Mouse (Mus musculus): ENCODE measurements around the gene Hypk. TPM values are rescaled to one million over a fixed set of nuclear protein-coding genes. Genes with fewer than 3 reads are reported as not detected.
"Not testable (repeated sequence)": the region's sequence is repeated elsewhere in the genome, so short reads cannot be mapped to it uniquely, and the experiment has no call there.

The Hypk gene
- polyA plus RNA-seq, 1 experiment from 2014 or later, result 172 TPM

DNA sequence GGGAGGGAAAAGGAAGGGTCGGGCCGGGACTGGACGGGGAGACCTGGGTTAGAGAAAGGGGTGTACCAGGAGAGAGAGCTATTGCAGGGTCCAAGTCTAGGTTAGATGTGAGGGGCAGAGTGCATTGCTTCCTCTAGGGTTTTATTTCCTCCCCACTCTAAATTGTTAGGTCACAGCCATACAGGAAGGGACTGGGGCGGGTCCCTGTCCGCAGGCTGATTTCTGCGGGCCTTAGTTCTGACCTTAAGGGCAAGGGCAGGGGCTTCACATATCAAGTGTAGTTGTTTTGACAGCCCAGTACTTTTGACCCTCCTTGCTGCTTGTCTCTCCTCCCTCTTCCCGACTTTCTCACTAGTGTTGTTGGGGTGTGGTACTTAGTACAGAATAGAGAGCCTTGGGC lies 3.0 kb upstream of the Hypk start:
- no peak for DNase-seq (ENCODE audit: low spot score)
- no peaks in the 10 kb centered on the region for H3K27me3 ChIP-seq (ENCODE audit: low read depth, poor library complexity, severe bottlenecking)
- H3K4me1 ChIP-seq, result peaks cover 26% of the 10 kb centered on the region
- H3K9me3 ChIP-seq (replicated peaks), result no peaks in the 10 kb centered on the region
- peak overlapping the region; percentile 100 for H3K4me3 ChIP-seq
- H3K27ac ChIP-seq, result peak overlapping the region; percentile 95
- 4% methylated on average over 7 of the region's 7 CpGs for whole genome bisulfite sequencing
- peaks cover 48% of the 10 kb centered on the region for H3K36me3 ChIP-seq

DNA sequence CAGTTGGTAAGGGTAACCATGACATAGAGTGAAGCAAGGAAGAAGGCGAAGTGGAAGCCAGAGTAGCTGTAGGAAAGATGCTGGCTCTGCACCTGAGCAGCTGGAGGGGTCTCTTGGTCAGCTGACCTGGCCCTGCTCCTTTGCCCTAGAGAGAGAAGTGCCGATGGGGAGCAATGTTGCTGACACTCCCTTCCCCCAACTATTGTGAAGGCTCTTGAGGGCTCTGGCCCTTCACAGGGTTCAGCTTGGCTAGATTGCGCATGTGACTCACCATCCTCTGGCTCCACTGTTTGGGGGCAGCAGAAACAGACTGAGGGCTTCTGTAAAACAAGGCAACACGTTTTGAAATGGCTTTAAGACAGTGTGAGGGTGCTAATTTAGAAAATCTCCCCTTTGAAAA lies 729 bp upstream of the Hypk start:
- Histone ChIP-seq H3K4me1 (peaks cover 33% of the 10 kb centered on the region), H3K27ac (no peak overlapping the region), H3K27me3 (ENCODE audit: low read depth, poor library complexity, severe bottlenecking) (no peaks in the 10 kb centered on the region), H3K36me3 (peaks cover 53% of the 10 kb centered on the region), H3K9me3 (replicated peaks) (no peaks in the 10 kb centered on the region), H3K4me3 (no peak overlapping the region)
- no peak for DNase-seq (ENCODE audit: low spot score)
- 90% methylated on average over 4 of the region's 4 CpGs for WGBS

DNA sequence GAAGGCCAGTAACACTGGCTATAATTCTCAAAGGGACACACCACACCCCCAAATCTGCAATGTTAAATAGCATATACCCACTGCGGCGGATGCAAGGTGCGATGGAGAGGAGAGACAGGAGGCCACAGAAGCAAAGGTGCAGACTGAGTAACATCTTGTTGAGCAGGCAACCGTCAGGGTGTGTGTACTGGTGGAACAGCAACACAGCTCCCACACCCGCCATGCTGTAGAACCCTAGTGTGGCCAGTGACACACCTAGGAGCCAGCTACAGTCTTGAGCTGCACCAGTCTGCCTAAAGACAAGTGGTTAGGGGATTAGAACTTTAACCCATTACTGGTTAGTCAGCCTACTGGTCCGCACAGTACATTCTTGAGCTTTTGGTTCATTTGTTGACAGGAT lies 827 bp downstream of the Hypk start:
- 87% methylated on average over 6 of the region's 6 CpGs for WGBS
- no peak for DNase-seq (ENCODE audit: low spot score)
- Histone ChIP-seq H3K36me3 (peaks cover 60% of the 10 kb centered on the region), H3K27me3 (ENCODE audit: low read depth, poor library complexity, severe bottlenecking) (no peaks in the 10 kb centered on the region), H3K4me1 (peaks cover 27% of the 10 kb centered on the region), H3K4me3 (no peak overlapping the region), H3K9me3 (replicated peaks) (no peaks in the 10 kb centered on the region), H3K27ac (no peak overlapping the region)

DNA sequence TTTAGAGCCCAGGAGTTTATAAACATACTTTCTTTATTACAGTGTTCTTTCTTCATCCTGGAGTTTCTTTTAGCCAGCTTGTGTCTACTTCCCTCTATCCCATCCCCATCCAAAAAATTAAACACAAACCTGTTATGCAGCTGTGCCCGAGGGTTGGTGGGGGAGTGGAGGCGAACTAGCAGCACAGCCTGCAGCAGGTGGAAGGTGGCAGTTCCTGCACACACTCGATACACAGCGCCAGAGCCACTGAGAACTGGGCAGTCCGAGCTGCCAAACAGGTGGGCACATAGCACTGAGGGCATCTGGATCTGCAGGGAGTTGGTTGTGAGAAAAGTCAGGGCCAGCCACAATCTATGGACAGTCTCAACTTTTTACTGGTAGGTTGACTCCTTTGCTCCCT lies 2.4 kb downstream of the Hypk start:
- no peaks in the 10 kb centered on the region for H3K27me3 ChIP-seq (ENCODE audit: low read depth, poor library complexity, severe bottlenecking)
- H3K4me3 ChIP-seq, result no peak overlapping the region
- H3K36me3 ChIP-seq, result peaks cover 69% of the 10 kb centered on the region
- DNase-seq (ENCODE audit: low spot score), result no peak
- no peaks in the 10 kb centered on the region for H3K9me3 ChIP-seq (replicated peaks)
- 79% methylated on average over 5 of the region's 5 CpGs for WGBS
- peaks cover 22% of the 10 kb centered on the region for H3K4me1 ChIP-seq
- H3K27ac ChIP-seq, result no peak overlapping the region

DNA sequence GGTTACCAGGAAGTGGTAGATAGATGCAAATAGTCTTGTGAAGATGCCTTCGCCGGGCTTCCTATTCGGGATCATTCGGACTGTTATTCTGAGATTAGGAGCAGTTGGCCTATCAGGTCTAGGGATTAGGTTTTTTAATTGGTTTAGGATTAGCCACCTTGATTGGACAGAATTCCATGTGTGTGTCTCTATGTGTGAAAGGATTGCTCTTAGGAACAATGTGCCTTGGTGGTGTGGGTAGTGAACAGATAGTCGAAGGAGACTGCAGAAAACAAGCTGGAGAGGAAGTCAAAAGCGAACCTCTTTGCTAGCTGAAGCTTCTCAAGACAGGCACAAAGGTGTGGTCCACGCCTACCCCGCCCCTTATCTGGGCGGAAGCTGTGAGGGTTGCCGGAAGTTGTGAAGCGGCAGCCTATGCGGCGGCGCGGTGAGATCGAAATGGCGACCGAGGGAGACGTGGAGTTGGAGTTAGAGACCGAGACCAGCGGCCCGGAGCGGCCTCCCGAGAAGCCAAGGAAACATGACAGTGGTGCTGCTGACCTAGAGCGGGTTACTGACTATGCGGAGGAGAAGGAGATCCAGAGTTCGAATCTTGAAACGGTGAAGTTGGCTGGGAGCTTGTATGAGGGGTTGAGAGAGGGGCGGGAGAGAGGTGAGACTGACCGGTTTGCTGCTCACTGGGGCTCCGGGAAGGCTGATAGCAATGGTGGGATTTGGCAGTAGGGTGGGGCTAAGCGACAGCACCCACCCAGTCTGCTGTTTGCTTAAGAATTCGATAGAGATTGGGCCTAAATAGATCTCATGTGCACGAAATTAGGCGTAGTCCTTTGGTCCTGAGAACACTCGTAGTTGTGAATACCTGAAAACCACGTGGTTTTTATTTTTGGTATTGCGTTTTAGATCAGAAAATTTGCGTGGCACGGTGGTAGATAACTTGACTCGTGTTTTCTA lies 3.9 kb downstream of the Hypk start, which contains the start of gene Serinc4:
Gene Serinc4 (minus strand): TSS at position 90 of the 951 bp plus-strand sequence.
- no peaks in the 10 kb centered on the region for H3K27me3 ChIP-seq (ENCODE audit: low read depth, poor library complexity, severe bottlenecking)
- peak within 1 kb of the TSS; percentile 90 for H3K4me3 ChIP-seq
- WGBS, result 5% methylated on average over 41 of the region's 41 CpGs
- no peaks in the 10 kb centered on the region for H3K9me3 ChIP-seq (replicated peaks)
- peak; percentile 90 for DNase-seq (ENCODE audit: low spot score)
- peak within 1 kb of the TSS; percentile 89 for H3K27ac ChIP-seq
- peaks cover 66% of the 10 kb centered on the region for H3K36me3 ChIP-seq
- H3K4me1 ChIP-seq, result peaks cover 17% of the 10 kb centered on the region

DNA sequence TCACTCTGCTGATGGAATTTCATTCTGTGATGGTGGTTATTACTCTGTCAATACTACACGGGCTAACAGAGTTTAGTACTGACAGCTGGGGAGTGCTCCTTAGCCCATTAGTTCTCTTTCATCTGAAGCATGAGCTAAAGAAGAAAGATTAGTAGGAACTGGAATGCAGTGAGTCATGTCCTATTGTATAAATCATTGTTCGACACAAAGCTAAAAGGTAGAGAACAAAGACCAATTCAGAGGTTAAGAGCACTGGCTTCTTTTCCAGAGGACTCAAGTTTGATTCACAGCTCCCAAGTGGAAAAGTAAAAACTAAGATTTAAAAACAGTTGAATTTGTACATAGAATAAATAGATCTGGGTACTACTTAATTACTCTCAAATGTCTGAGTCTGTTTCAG lies 7.0 kb downstream of the Hypk start:
- no peak overlapping the region for H3K4me3 ChIP-seq
- no peaks in the 10 kb centered on the region for H3K9me3 ChIP-seq (replicated peaks)
- no peaks in the 10 kb centered on the region for H3K27me3 ChIP-seq (ENCODE audit: low read depth, poor library complexity, severe bottlenecking)
- H3K36me3 ChIP-seq, result peaks cover 39% of the 10 kb centered on the region
- DNase-seq (ENCODE audit: low spot score), result no peak
- peaks cover 13% of the 10 kb centered on the region for H3K4me1 ChIP-seq
- 69% methylated on average over 2 of the region's 2 CpGs for WGBS
- H3K27ac ChIP-seq, result no peak overlapping the region

DNA sequence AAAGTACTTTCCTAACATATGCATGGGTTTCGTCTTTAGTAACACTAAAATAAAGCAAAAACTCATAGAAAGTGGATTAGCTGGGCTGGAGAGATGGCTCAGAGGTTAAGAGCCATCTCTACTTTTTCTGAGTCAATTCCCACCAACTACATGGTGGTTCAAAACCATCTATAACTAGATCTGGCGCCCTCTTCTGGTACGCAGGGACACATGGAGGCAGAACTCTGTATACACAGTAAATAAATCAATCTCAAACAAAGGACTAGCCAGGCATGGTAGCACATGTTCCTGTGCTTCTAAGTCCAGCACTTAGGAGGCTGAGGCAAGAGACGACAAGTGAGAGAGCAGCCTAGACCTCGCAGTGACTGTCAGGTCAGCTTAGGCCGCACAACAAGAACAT lies 15.9 kb downstream of the Hypk start:
- H3K4me3 ChIP-seq; DNase-seq (ENCODE audit: low spot score); H3K9me3 ChIP-seq (replicated peaks); H3K4me1 ChIP-seq; H3K27ac ChIP-seq; H3K27me3 ChIP-seq (ENCODE audit: low read depth, poor library complexity, severe bottlenecking): not testable (repeated sequence)
- H3K36me3 ChIP-seq, result peaks cover 16% of the 10 kb centered on the region
- 73% methylated on average over 4 of the region's 6 CpGs for WGBS

DNA sequence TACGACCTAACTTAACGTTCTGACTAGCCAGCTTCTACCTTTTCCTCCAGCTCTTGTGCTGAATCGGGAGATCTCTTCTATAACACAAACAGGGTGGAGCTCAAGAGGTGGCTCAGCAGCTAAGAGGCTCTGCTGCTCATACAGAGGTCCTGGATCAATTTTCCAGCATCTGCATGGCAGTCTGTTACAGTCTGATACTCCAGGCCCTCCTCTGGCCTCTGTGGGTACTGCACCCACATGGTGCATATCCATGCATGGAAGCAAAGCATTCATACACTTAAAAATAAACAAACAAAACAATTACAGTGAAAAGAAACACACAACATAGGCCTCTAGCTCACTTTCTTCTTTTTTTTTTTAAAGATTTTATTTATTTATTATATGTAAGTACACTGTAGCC lies 19.7 kb downstream of the Hypk start:
- not testable (repeated sequence) for DNase-seq (ENCODE audit: low spot score); H3K9me3 ChIP-seq (replicated peaks); H3K4me1 ChIP-seq; H3K27me3 ChIP-seq (ENCODE audit: low read depth, poor library complexity, severe bottlenecking); H3K4me3 ChIP-seq; H3K27ac ChIP-seq
- WGBS, result 93% methylated on average over 3 of the region's 3 CpGs
- peaks cover 16% of the 10 kb centered on the region for H3K36me3 ChIP-seq

DNA sequence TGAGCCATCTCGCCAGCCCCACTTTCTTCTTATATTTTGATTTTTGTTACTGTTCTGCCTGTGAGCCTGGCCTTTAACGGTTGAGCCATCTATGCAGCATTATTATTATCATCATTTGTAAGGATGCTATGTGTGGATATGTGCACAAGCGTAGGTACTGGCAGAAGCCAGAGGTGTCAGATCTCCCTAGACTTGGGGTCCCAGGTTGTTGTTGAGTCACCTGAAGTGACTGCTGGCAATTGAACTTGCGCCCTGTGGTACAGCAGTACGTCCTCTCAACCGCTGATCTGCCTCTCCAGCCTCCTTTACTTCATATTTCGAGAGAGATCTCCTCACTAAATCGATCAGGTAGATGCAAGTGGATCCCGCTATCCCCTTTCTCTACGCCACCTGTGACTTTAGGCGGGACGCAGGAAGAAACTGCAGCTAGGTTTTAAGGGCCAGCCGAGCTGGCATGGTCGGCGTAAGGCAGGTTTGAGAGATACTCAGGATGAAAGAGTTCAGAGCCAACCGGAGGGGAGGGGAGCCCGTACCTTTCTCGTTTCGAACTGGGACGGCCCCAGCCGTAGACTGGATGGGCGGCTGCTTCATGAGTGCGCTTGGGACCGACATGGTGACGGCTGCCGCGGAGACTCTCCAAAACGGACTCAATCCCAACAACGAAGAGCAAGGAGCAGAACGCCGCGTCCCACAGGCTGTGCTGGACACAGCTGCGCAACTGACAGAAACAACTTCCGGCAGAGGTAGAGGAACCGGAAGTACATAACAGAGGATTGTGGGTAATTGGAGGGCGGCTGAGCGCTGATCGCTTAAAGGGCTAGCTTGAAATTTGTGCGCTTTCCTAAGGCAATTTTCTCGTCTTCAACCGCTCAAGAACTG lies 20.4 kb downstream of the Hypk start, which contains the start of gene Mfap1b:
Gene Mfap1b (minus strand): TSS at position 767 of the 879 bp plus-strand sequence.
- H3K27ac ChIP-seq; H3K9me3 ChIP-seq (replicated peaks): not testable (repeated sequence)
- WGBS, result 6% methylated on average over 41 of the region's 41 CpGs

DNA sequence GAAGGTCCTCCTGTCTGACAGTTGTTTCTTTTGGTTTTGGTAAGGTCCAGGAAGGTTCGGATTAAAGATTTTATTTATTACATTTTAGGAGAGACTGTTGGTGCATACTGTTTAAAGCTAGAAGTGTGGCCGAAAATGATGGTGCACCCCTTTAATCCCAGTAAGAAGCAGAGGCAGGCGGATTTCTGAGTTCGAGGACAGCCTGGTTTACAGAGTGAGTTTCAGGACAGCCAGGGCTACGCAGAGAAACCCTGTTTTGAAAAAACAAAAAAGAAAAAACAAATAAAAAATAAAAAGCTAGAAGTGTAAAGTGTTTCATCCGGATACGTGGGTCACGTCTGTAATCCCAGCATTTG lies 21.1 kb downstream of the Hypk start:
- Histone ChIP-seq H3K27ac (no peak overlapping the region; the same call in 1 of the 2 replicates), H3K27me3 (ENCODE audit: low read depth, poor library complexity, severe bottlenecking) (no peaks in the 10 kb centered on the region), H3K9me3 (replicated peaks) (no peaks in the 10 kb centered on the region), H3K4me1 (peaks cover 3% of the 10 kb centered on the region; the same call in 1 of the 2 replicates), H3K4me3 (peak overlapping the region; percentile 62), H3K36me3 (peaks cover 12% of the 10 kb centered on the region)
- DNase-seq (ENCODE audit: low spot score), result no peak
- 37% methylated on average over 8 of the region's 8 CpGs for WGBS

More for the DNA sequence above, 20.4 kb downstream of the Hypk start, which contains the start of gene Mfap1b:
- Histone ChIP-seq H3K4me3 (peak within 1 kb of the TSS; percentile 62), H3K36me3 (peaks cover 12% of the 10 kb centered on the region)
- H3K4me1 ChIP-seq; H3K27me3 ChIP-seq (ENCODE audit: low read depth, poor library complexity, severe bottlenecking): not testable (repeated sequence)
- peak; percentile 82 for DNase-seq (ENCODE audit: low spot score)

DNA sequence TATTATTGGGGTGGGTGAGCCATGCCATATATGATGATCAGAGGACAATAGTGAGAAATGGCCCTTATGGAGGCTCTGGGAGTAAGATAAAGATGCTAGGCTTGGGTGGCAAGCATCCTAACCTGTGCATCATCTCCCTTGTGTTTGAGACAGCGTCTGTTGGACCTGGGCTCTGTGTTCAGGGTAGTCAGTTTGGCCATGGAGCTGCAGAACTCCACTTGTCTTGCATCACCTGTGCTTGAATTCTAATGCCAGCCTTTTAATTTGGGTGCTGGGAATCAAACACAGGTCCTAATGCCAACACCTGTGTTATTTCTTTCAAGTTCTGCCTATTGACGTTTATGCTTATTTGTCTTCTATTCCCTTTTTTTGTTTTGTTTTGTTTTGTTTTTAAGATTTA lies 22.2 kb downstream of the Hypk start:
- H3K4me3 ChIP-seq; H3K9me3 ChIP-seq (replicated peaks); DNase-seq (ENCODE audit: low spot score); H3K27me3 ChIP-seq (ENCODE audit: low read depth, poor library complexity, severe bottlenecking); H3K27ac ChIP-seq; H3K4me1 ChIP-seq: not testable (repeated sequence)
- WGBS, result 96% methylated on average over 2 of the region's 2 CpGs
- H3K36me3 ChIP-seq, result peaks cover 11% of the 10 kb centered on the region

DNA sequence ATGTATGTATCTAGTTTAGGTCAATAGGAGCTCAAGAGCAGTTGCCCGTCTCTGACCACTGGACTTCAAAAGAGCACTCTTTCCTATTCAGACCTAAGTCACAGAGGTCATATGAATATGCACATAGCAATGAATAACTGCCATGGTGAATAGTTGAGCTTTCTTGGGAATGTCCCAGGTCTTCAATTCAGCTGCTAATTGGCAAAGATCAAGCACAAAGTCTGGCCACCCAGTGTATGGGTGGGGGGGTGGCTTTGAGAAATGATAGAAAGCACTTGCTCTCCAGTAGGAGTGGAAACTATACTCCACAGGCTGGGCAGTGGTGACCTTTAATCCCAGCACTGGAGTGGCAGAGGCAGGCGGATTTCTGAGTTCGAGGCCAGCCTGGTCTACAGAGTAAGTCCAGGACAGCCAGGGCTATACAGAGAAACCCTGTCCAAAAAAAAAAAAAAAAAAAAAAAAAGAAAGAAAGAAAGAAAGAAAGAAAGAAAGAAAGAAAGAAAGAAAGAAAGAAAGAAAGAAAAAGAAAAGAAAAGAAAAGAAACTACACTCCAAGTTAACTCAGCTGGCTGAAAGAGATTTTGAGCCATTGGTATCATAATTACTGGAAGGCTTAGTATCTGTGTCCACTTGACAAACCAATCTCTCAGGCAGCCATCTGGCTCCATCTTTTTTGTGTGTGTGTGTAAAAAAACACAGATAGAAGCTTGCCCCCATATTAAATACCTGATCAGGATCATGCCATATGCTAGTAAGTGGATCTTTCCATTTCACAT lies 24.6 kb downstream of the Hypk start:
- WGBS, result 76% methylated on average over 3 of the region's 3 CpGs
- no peaks in the 10 kb centered on the region for H3K9me3 ChIP-seq (replicated peaks)

More for the DNA sequence above, 24.6 kb downstream of the Hypk start:
- H3K36me3 ChIP-seq, result no peaks in the 10 kb centered on the region
- DNase-seq (ENCODE audit: low spot score), result peak; percentile 18
- no peak overlapping the region for H3K4me3 ChIP-seq
- H3K27me3 ChIP-seq (ENCODE audit: low read depth, poor library complexity, severe bottlenecking), result no peaks in the 10 kb centered on the region
- H3K4me1 ChIP-seq, result peaks cover 3% of the 10 kb centered on the region; the same call in 1 of the 2 replicates
- H3K27ac ChIP-seq, result no peak overlapping the region

All from limb, embryonic 10.5 days (tissue).